Mouse (Mus musculus): ENCODE data around the gene Cabin1. TPM values are rescaled to one million over a fixed set of nuclear protein-coding genes. Genes with fewer than 3 reads are reported as not detected.

Cabin1 gene
- polyA plus RNA-seq, 1 experiment = 19.7 TPM

DNA sequence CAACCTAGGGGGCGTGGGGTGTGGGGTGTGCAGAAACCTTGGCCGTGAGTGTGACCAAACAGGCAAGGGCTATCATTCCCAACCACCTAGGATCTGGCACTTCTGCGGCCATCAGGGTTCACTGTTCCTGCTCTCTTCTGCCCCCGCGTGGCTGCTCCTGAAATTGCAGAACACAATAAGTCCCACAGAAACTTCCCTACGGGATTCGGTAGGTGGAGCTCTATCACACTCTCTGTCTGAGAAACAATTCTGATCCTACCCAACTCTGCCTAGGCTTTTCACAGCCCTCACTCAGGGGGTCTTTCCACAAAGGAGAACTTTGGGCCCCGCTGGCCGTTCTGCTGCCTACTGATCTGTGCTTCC, 128.5 kb downstream of the Cabin1 start:
- TF ChIP-seq CTCF (IDR thresholded peaks at IDR 0.05; ENCODE audit: control insufficient read depth, insufficient read depth, insufficient replicate concordance, low read depth, low read length) (peak; percentile 93), POLR2A (IDR thresholded peaks at IDR 0.05; ENCODE audit: control insufficient read depth, low read depth, low read length) (no peak)
- Histone ChIP-seq H3K27me3 (ENCODE audit: control insufficient read depth, insufficient read depth, low read length) (no peaks in the 10 kb centered on the region), H3K27ac (ENCODE audit: control insufficient read depth, insufficient read depth, low read depth, low read length) (no peak overlapping the region), H3K4me1 (ENCODE audit: control insufficient read depth, insufficient read depth, low read length) (peaks cover 19% of the 10 kb centered on the region), H3K36me3 (ENCODE audit: control insufficient read depth, insufficient read depth, low read length) (no peaks in the 10 kb centered on the region), H3K4me3 (ENCODE audit: control insufficient read depth, low read depth, low read length) (0 out of 2 replicates have a peak overlapping the region, but pooled peaks have one; percentile 9)

DNA sequence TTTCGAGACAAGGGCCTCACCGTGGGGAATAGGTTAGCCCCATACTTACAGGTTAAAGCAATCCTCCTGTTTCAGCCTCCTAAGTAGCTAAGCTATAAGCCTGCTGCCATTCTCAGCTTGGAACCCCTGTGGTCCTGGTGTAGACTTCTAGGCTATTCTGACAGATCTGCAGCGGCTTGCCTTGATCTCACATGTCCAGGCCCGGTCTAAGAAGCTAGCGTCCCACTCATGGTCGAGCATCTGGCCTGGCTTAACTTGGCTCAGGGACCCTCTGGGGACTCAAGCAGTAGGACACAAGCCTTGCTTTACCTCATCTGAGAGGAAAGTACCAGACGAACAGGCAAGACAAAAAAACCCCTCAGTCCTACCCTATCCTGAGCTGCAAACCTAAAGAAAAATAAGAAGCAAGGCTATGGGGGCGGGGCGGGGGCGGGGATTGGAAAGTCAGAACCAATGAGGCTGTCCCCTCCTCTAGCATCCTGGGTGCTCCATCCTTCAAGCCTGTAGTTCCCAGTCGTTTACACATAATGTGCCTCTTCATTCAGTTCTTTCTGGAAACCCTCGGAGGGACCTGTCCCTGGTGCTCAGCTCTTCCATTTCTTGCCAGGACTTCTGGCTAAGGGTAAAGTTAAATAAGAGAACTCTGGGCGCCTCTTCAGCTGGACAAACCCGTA, 129.0 kb downstream of the Cabin1 start:
- Histone ChIP-seq H3K36me3 (ENCODE audit: control insufficient read depth, insufficient read depth, low read length) (no peaks in the 10 kb centered on the region), H3K4me1 (ENCODE audit: control insufficient read depth, insufficient read depth, low read length) (peaks cover 19% of the 10 kb centered on the region), H3K4me3 (ENCODE audit: control insufficient read depth, low read depth, low read length) (0 out of 2 replicates have a peak overlapping the region, but pooled peaks have one; percentile 9), H3K27ac (ENCODE audit: control insufficient read depth, insufficient read depth, low read depth, low read length) (0 out of 2 replicates have a peak overlapping the region, but pooled peaks have one; percentile 11), H3K27me3 (ENCODE audit: control insufficient read depth, insufficient read depth, low read length) (no peaks in the 10 kb centered on the region)
- TF ChIP-seq POLR2A (IDR thresholded peaks at IDR 0.05; ENCODE audit: control insufficient read depth, low read depth, low read length) (no peak), CTCF (IDR thresholded peaks at IDR 0.05; ENCODE audit: control insufficient read depth, insufficient read depth, insufficient replicate concordance, low read depth, low read length) (no peak)

DNA sequence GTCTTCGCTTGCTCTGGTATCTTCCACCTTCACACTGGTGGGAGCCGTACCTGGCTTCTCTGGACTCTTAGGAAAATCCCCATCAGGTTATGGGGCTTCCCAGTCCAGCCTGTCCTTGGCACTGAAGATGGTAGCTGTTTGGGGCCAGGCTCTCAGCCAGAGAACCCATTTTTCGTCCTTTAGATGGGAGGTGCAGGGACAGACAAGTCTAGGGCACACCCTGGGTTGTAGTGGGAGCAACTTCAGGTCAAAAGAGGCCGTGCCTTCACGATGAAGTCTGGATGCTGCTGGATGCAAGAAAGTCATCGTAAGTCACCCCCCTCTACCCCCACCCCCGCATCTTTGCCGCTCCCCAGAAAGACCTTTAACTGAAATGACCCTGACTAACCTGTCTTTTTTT, 129.5 kb downstream of the Cabin1 start:
- no peaks in the 10 kb centered on the region for H3K27me3 ChIP-seq (ENCODE audit: control insufficient read depth, insufficient read depth, low read length)
- no peaks in the 10 kb centered on the region for H3K36me3 ChIP-seq (ENCODE audit: control insufficient read depth, insufficient read depth, low read length)
- H3K4me1 ChIP-seq (ENCODE audit: control insufficient read depth, insufficient read depth, low read length) = peaks cover 19% of the 10 kb centered on the region
- H3K27ac ChIP-seq (ENCODE audit: control insufficient read depth, insufficient read depth, low read depth, low read length) = no peak overlapping the region
- TF ChIP-seq CTCF (IDR thresholded peaks at IDR 0.05; ENCODE audit: control insufficient read depth, insufficient read depth, insufficient replicate concordance, low read depth, low read length) = no peak
- no peak for TF ChIP-seq POLR2A (IDR thresholded peaks at IDR 0.05; ENCODE audit: control insufficient read depth, low read depth, low read length)
- no peak overlapping the region for H3K4me3 ChIP-seq (ENCODE audit: control insufficient read depth, low read depth, low read length)

DNA sequence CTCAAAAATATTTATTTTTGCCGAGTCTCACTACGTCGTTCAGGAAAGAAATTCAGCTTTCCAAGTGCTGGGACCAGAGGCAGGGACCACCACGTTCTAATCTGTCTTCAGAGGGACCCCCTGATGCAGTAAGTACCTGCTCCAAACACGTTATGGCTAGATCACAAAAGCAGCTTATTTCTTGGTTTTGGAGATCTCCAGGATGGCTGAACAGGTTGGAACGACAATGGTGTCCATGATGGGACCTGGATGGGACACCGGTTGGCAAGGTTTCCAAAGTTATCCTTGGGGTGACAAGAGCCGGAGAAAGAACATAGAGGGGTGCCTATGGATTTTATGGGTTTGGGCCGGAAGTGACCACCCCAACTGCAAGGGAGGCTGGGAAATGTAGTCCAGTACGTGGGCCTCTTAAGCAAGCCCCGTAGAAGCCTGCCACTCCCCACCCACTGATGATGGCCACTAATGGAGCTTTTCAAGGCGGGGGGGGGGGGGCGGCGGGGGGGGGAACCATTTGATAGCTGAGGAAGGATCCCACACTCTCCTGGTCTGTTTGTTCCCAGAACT, 130.5 kb downstream of the Cabin1 start:
- Histone ChIP-seq H3K27me3 (ENCODE audit: control insufficient read depth, insufficient read depth, low read length) (no peaks in the 10 kb centered on the region), H3K4me3 (ENCODE audit: control insufficient read depth, low read depth, low read length) (peak overlapping the region; percentile 1; the same call in 1 of the 2 replicates), H3K27ac (ENCODE audit: control insufficient read depth, insufficient read depth, low read depth, low read length) (peak overlapping the region; percentile 83), H3K36me3 (ENCODE audit: control insufficient read depth, insufficient read depth, low read length) (no peaks in the 10 kb centered on the region), H3K4me1 (ENCODE audit: control insufficient read depth, insufficient read depth, low read length) (peaks cover 19% of the 10 kb centered on the region)
- no peak for TF ChIP-seq POLR2A (IDR thresholded peaks at IDR 0.05; ENCODE audit: control insufficient read depth, low read depth, low read length)
- no peak for TF ChIP-seq CTCF (IDR thresholded peaks at IDR 0.05; ENCODE audit: control insufficient read depth, insufficient read depth, insufficient replicate concordance, low read depth, low read length)

DNA sequence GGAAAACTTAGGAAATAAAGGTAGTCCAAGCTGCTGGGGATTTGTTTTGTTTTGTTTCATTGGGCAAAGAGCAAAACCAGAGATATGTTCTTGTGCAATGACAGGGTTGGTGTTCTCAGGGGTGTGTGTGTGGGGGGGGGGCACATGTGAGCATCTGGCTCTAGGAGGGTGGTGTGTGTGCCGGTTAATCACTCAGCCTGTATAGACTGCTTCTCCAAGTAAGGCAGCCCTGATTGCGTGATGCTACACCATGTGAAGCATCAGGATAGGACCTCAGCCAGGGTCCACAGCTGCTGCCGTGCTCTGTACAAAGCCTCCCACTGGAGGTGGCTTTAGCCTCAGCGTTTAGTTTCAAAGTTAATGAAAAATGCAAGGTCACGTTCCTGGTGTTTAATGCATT, 131.1 kb downstream of the Cabin1 start:
- H3K4me1 ChIP-seq (ENCODE audit: control insufficient read depth, insufficient read depth, low read length) = peaks cover 21% of the 10 kb centered on the region
- peak overlapping the region; percentile 83 for H3K27ac ChIP-seq (ENCODE audit: control insufficient read depth, insufficient read depth, low read depth, low read length)
- TF ChIP-seq CTCF (IDR thresholded peaks at IDR 0.05; ENCODE audit: control insufficient read depth, insufficient read depth, insufficient replicate concordance, low read depth, low read length) (no peak), POLR2A (IDR thresholded peaks at IDR 0.05; ENCODE audit: control insufficient read depth, low read depth, low read length) (no peak)
- H3K4me3 ChIP-seq (ENCODE audit: control insufficient read depth, low read depth, low read length) = no peak overlapping the region
- H3K27me3 ChIP-seq (ENCODE audit: control insufficient read depth, insufficient read depth, low read length) = no peaks in the 10 kb centered on the region
- no peaks in the 10 kb centered on the region for H3K36me3 ChIP-seq (ENCODE audit: control insufficient read depth, insufficient read depth, low read length)

DNA sequence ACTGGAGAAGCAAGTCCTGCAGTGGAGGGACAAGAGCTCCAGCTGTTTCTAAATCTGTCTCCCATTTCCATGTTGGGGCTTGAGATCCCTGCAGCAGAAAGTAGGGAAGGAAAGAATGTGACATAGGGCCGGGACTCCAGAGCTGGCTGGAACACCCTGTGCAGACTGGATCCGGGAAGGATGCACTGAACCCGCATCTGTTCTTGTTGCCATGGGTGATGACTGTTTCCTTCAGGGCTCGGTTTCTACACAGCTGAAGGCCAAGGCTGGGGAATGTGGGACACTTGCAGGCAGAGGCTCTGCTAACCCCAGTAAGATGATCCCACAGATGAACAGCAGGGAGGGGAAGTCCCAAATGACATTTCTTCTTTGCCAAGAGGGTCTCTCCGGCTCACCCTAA, 131.5 kb downstream of the Cabin1 start:
- no peak overlapping the region for H3K4me3 ChIP-seq (ENCODE audit: control insufficient read depth, low read depth, low read length)
- no peaks in the 10 kb centered on the region for H3K36me3 ChIP-seq (ENCODE audit: control insufficient read depth, insufficient read depth, low read length)
- H3K4me1 ChIP-seq (ENCODE audit: control insufficient read depth, insufficient read depth, low read length) = peaks cover 21% of the 10 kb centered on the region
- H3K27me3 ChIP-seq (ENCODE audit: control insufficient read depth, insufficient read depth, low read length) = no peaks in the 10 kb centered on the region
- peak overlapping the region; percentile 83 for H3K27ac ChIP-seq (ENCODE audit: control insufficient read depth, insufficient read depth, low read depth, low read length)
- no peak for TF ChIP-seq POLR2A (IDR thresholded peaks at IDR 0.05; ENCODE audit: control insufficient read depth, low read depth, low read length)

DNA sequence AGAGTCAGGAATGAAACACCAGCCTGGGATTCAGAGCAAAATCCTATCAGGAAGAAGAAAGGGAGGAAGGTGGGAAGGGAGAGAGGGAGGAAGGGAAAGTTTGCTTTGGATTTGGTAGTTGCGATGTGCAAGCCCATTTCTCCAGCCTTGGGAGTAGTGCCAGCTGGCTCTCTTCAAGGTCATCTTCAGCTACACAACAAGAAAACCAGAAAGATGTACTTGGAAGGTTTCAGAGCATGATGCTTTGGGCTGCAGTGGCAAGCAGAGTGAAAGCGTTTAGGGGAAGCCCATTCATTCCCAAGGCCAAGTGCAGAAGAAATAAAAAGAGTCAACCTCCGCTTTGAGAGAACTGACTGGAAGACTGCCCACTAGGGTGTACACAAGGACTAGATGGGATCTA, 136.7 kb downstream of the Cabin1 start:
- H3K36me3 ChIP-seq (ENCODE audit: control insufficient read depth, insufficient read depth, low read length) = no peaks in the 10 kb centered on the region
- H3K27ac ChIP-seq (ENCODE audit: control insufficient read depth, insufficient read depth, low read depth, low read length) = peak overlapping the region; percentile 87
- peaks cover 3% of the 10 kb centered on the region; the same call in 1 of the 2 replicates for H3K4me1 ChIP-seq (ENCODE audit: control insufficient read depth, insufficient read depth, low read length)
- TF ChIP-seq CTCF (IDR thresholded peaks at IDR 0.05; ENCODE audit: control insufficient read depth, insufficient read depth, insufficient replicate concordance, low read depth, low read length) = no peak
- no peak for TF ChIP-seq POLR2A (IDR thresholded peaks at IDR 0.05; ENCODE audit: control insufficient read depth, low read depth, low read length)
- no peaks in the 10 kb centered on the region for H3K27me3 ChIP-seq (ENCODE audit: control insufficient read depth, insufficient read depth, low read length)
- H3K4me3 ChIP-seq (ENCODE audit: control insufficient read depth, low read depth, low read length) = no peak overlapping the region
